Mouse (Mus musculus) spleen, adult 2 months (tissue): ENCODE measurements around the gene Zmynd8.

ENCODE experiments used
- CTCF ChIP-seq: fragments of 200-500 bp; IDR thresholded peaks from 2 replicates; pipeline ENCODE4 v1.5.1; 2011; ENCODE audit warnings: mild to moderate bottlenecking, inconsistent platforms; ENCODE audit not compliant: insufficient read depth, insufficient read length, insufficient replicate concordance; ENCODE audit errors: extremely low read depth
- POLR2A ChIP-seq: fragments of 200-500 bp; IDR thresholded peaks from 2 replicates; pipeline ENCODE4 v1.6.1; 2011; ENCODE audit warnings: low read depth, low read length, inconsistent platforms

DNA sequence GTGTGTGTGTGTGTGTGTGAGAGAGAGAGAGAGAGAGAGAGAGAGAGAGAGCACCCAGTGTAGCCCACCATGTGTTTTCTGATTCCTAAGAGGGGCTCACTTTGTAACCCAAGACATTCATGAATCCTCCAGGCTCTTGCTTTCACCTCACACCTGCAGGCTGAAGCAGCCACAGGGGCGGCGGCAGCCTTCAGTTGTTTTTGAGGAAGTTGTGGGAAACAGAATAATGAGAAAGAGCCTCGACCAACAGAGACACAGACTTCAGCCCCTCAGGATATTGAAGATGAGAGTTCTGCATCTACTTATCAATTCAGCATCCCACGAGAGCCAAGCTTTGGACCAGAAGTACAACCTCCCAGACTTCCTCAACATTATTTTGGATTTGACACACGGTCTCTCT is 6.2 kb downstream of the Zmynd8 start:
- TF ChIP-seq CTCF (no peak), POLR2A (no peak)
